Mouse (Mus musculus) stomach, postnatal 0 days (tissue): ENCODE measurements around the gene Tinagl1.

ENCODE experiments used
- CTCF ChIP-seq: IDR thresholded peaks from 2 replicates; pipeline ENCODE4 v1.5.1; 2016; ENCODE audit warnings: antibody characterized with exemption, low read depth, mild to moderate bottlenecking, moderate library complexity
- EP300 ChIP-seq: optimal IDR thresholded peaks from 2 replicates; pipeline ENCODE3; 2016; ENCODE audit warnings: antibody characterized with exemption

DNA sequence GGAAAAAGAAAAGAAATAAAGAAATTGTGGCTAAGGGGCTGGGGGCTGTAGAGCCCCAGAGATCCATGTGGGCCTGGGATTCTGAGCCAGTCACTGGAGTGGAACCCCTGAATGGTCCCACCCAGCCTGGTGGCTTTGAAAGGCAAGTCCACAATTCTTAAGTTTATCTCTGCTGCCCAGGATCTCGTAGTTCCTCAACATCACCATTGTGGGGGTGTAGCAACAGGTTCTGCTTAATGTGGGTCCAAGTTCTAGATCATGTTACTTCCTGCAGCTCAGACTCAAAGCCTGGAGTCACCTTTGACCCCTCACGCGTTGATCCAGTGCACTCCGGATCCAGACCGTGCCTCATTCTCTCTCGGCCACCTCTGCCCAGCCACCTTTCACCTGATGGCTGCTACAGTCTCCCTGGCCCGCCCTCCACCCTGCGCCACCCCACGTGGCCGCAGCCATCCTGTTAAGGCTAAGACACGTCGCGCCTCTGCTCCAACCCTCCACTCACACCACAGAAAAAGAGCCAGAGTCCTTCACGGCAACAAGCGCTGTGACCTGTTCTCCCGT is 5.4 kb downstream of the Tinagl1 start:
- TF ChIP-seq CTCF (no peak), EP300 (no peak)
